Mouse (Mus musculus) liver, postnatal 0 days (tissue): Measurements from ENCODE around the gene Cux1.

Source experiments
- CTCF ChIP-seq: sonication (generic); IDR thresholded peaks from 2 replicates; pipeline ENCODE4 v1.5.1; 2016; ENCODE audit warnings: antibody characterized with exemption, low read depth
- EP300 ChIP-seq: IDR thresholded peaks from 2 replicates; pipeline ENCODE4 v1.6.1; 2016; ENCODE audit warnings: antibody characterized with exemption, low read depth, mild to moderate bottlenecking

DNA sequence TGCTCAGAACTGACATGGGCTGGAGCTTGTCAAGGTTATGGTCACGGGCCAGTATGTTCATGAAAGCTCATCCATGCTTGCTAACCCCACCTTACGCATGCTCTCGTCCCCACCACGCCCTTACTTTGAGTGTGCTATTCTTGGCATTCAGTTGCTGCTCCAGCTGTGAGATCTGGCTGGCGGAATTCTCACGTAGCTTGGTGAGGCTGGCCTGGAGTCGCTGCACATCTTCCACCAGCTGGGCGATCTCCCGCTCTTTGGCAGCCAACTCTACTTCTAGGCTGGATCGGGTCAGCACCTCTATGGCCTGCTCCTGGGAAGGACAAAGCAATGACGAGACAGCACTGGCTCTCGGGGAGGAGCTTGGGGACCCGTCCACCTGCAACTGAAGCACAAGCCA, 240.7 kb downstream of the Cux1 start:
- TF ChIP-seq CTCF, result no peak
- no peak for TF ChIP-seq EP300
